Mouse (Mus musculus): Measurements from ENCODE around the gene Zbtb2. TPM values are rescaled to one million over a fixed set of nuclear protein-coding genes. Genes with fewer than 3 reads are reported as not detected.

The Zbtb2 gene
- total and polyA plus RNA-seq, 3 experiments: 6.1 to 11.4 (median 11.1) TPM

- TF ChIP-seq PAX5 (IDR thresholded peaks at IDR 0.05; ENCODE audit: low read length) (no peak), CHD2 (IDR thresholded peaks at IDR 0.05; ENCODE audit: low read length) (0 out of 2 replicates have a peak, but pooled peaks have one; percentile 31), BHLHE40 (IDR thresholded peaks at IDR 0.05; ENCODE audit: low read depth, low read length) (peak; percentile 94), MYC (IDR thresholded peaks at IDR 0.05; ENCODE audit: low read depth, low read length) (peak; percentile 79), NRF1 (IDR thresholded peaks at IDR 0.05; ENCODE audit: low read depth, low read length) (peak; percentile 96), KAT2A (IDR thresholded peaks at IDR 0.05; ENCODE audit: insufficient replicate concordance, low read length) (peak; percentile 77; the same call in 1 of the 2 replicates), CTCF (conservative IDR thresholded peaks at IDR 0.05 in 1 of 2, IDR thresholded peaks at IDR 0.05 in 1 of 2; ENCODE audit: low read depth in 2 of 2, low read length in 2 of 2) (no peak), SMC3 (IDR thresholded peaks at IDR 0.05; ENCODE audit: low read depth, low read length) (no peak), TCF12 (IDR thresholded peaks at IDR 0.05; ENCODE audit: low read depth, low read length) (peak; percentile 85), MEF2A (IDR thresholded peaks at IDR 0.05; ENCODE audit: borderline replicate concordance, low read depth, low read length) (peak; percentile 78), IRF4 (IDR thresholded peaks at IDR 0.05; ENCODE audit: low read depth, low read length) (no peak; the same call in 1 of the 2 replicates)
These were observed 44.4 kb upstream of the Zbtb2 start, which contains the start of the genes Rmnd1 and Armt1 (continued) for GRCm38 (mm10) chr10:4432123-4432931.

- Histone ChIP-seq H3K4me2 (ENCODE audit: insufficient read depth, low read depth, poor library complexity, severe bottlenecking) (peak overlapping the region; percentile 72), H3K36me3 (replicated peaks in 1 of 2; ENCODE audit: control insufficient read depth in 1 of 2, insufficient read depth in 1 of 2, low read length in 1 of 2) (peaks cover 15 to 41% of the 10 kb centered on the region in 2 experiments), H3K4me3 (replicated peaks in 1 of 3; ENCODE audit: low read depth in 2 of 3, low read length in 2 of 3, poor library complexity in 1 of 3) (peak overlapping the region; percentile 72 to 82 (median 77)), H3K27me3 (replicated peaks) (no peaks in the 10 kb centered on the region), H3K9me3 (replicated peaks; ENCODE audit: low read length) (no peaks in the 10 kb centered on the region), H3K4me1 (ENCODE audit: control insufficient read depth in 1 of 2, insufficient read depth in 2 of 2) (peaks cover 7 to 44% of the 10 kb centered on the region in 2 experiments), H3K27ac (ENCODE audit: insufficient read depth, low read depth) (peak overlapping the region; percentile 7; the same call in 1 of the 2 replicates), H3K79me2 (replicated peaks; ENCODE audit: control insufficient read depth, extremely low read depth, insufficient read depth, poor library complexity, severe bottlenecking) (peaks cover 31% of the 10 kb centered on the region), H3K9ac (ENCODE audit: insufficient read depth, low read depth) (peak overlapping the region; percentile 95)
- in situ Hi-C loops (cut with MboI; ENCODE audit: low pct_ligation_motif_present, low pct_unique_long_range_greater_than_20kb, low sequenced_read_pairs): no loop called here
- DNase-seq (ENCODE audit: extremely low read depth): no peak
- dilution Hi-C loops (cut with MboI; ENCODE audit: extremely low pct_ligation_motif_present, extremely low pct_unique_long_range_greater_than_20kb, low sequenced_read_pairs): no loop called here
- TF ChIP-seq ZC3H11A (IDR thresholded peaks at IDR 0.05; ENCODE audit: low read depth, low read length) (no peak), ZNF384 (IDR thresholded peaks at IDR 0.05; ENCODE audit: low read depth, low read length) (no peak), ETS1 (conservative IDR thresholded peaks at IDR 0.05; ENCODE audit: low read depth, low read length) (no peak), MAZ (IDR thresholded peaks at IDR 0.05; ENCODE audit: low read depth, low read length) (no peak), UBTF (IDR thresholded peaks at IDR 0.05; ENCODE audit: low read depth, low read length) (no peak), ZMIZ1 (IDR thresholded peaks at IDR 0.05; ENCODE audit: low read depth, low read length) (no peak), RAD21 (IDR thresholded peaks at IDR 0.05; ENCODE audit: low read depth, low read length) (no peak), USF1 (IDR thresholded peaks at IDR 0.05; ENCODE audit: low read depth, low read length) (no peak), MXI1 (IDR thresholded peaks at IDR 0.05; ENCODE audit: low read depth, low read length) (no peak), RCOR1 (conservative IDR thresholded peaks at IDR 0.05; ENCODE audit: low read depth, low read length) (no peak), CTCF (conservative IDR thresholded peaks at IDR 0.05 in 1 of 2, IDR thresholded peaks at IDR 0.05 in 1 of 2; ENCODE audit: low read depth in 2 of 2, low read length in 2 of 2) (no peak), HCFC1 (IDR thresholded peaks at IDR 0.05; ENCODE audit: low read depth, low read length) (no peak), JUND (conservative IDR thresholded peaks at IDR 0.05; ENCODE audit: low read depth, low read length) (no peak), CHD2 (IDR thresholded peaks at IDR 0.05; ENCODE audit: low read length) (no peak), MAX (IDR thresholded peaks at IDR 0.05; ENCODE audit: low read length) (no peak)
These were observed 43.8 kb upstream of the Zbtb2 start for GRCm38 (mm10) chr10:4431746-4432122.
